21 mouse cellular contexts compared by ENCODE assay signal in the genomic region with DNA sequence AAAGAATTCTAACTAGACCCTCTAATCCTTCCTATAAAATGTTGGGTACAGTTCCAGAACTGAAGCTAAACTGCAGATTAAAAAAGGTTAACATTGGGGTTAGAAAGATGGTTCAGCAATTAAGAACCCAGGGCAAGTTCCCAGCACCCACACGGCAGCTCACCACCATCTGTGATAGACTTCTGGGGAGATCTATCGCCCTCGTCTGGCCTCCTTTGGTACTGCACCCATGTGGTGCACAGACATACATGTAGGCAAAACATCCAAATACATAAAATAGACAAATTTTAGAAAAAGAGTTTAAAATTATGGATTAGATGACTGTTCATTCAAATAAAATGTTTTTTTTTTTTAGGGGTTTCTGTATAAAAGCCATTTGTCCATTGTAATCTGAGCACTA.
DNase-seq lines count a peak whose midpoint lies in the region; ATAC-seq and TF ChIP-seq lines count a peak whose summit lies in the region.
"Had no signal": no experiment of that assay in that cellular context is flagged by ENCODE, and none has a peak within 500 bp of the region (broad histone marks: within the 10 kb centered on the region; RNA-seq: fewer than 3 reads in every experiment).

No protein-coding gene starts in this region.

- TF ChIP-seq CTCF in hindbrain, postnatal 0 days (IDR thresholded peaks at IDR 0.05; ENCODE audit: low read depth), result peak; percentile 44
- 0 out of 2 replicates have a peak, but pooled peaks have one; percentile 6 for TF ChIP-seq CTCF in lung, adult 2 months (IDR thresholded peaks at IDR 0.05; ENCODE audit: insufficient read depth, low read length)
- TF ChIP-seq CTCF in olfactory bulb, adult 2 months (IDR thresholded peaks at IDR 0.05; ENCODE audit: insufficient read depth, low read depth, low read length), result 0 out of 2 replicates have a peak, but pooled peaks have one; percentile 21

- H3K27me3 ChIP-seq in hindbrain, postnatal 0 days (ENCODE audit: insufficient read depth, low read length), result no peaks in the 10 kb centered on the region
- no peaks in the 10 kb centered on the region for H3K27me3 ChIP-seq in hindbrain, embryonic 12.5 days
- H3K27me3 ChIP-seq: embryonic facial prominence, embryonic 12.5 days; heart, embryonic 15.5 days; limb, embryonic 13.5 days; lung, embryonic 15.5 days; stomach, embryonic 15.5 days had no signal

- H3K4me3 ChIP-seq in hindbrain, postnatal 0 days (ENCODE audit: low read length), result no peak overlapping the region
- no peak overlapping the region for H3K4me3 ChIP-seq in hindbrain, embryonic 12.5 days
- no peak overlapping the region for H3K4me3 ChIP-seq in lung, adult 2 months (replicated peaks; ENCODE audit: extremely low read depth, low read depth, low read length)
- no peak overlapping the region for H3K4me3 ChIP-seq in olfactory bulb, adult 2 months (ENCODE audit: insufficient read depth, low read depth, low read length)
- H3K4me3 ChIP-seq: embryonic facial prominence, embryonic 12.5 days; heart, embryonic 15.5 days; hindbrain, embryonic 10.5 days; limb, embryonic 13.5 days; lung, embryonic 15.5 days; stomach, embryonic 15.5 days had no signal

- H3K4me2 ChIP-seq in hindbrain, postnatal 0 days (ENCODE audit: low read depth, low read length), result no peak overlapping the region
- no peak overlapping the region for H3K4me2 ChIP-seq in hindbrain, embryonic 12.5 days (replicated peaks)
- H3K4me2 ChIP-seq: embryonic facial prominence, embryonic 12.5 days; heart, embryonic 15.5 days; limb, embryonic 13.5 days; lung, embryonic 15.5 days; stomach, embryonic 15.5 days had no signal

- H3K4me1 ChIP-seq in hindbrain, postnatal 0 days (ENCODE audit: insufficient read depth, low read length), result no peaks in the 10 kb centered on the region
- no peaks in the 10 kb centered on the region for H3K4me1 ChIP-seq in hindbrain, embryonic 12.5 days
- H3K4me1 ChIP-seq in lung, adult 2 months (ENCODE audit: control insufficient read depth, insufficient read depth, low read length), result no peaks in the 10 kb centered on the region
- no peaks in the 10 kb centered on the region for H3K4me1 ChIP-seq in olfactory bulb, adult 2 months (ENCODE audit: control insufficient read depth, insufficient read depth, low read length)
- H3K4me1 ChIP-seq: embryonic facial prominence, embryonic 12.5 days; heart, embryonic 15.5 days; hindbrain, embryonic 10.5 days; lung, embryonic 15.5 days; stomach, embryonic 15.5 days had no signal

- DNase-seq in hindbrain, postnatal 0 days (ENCODE audit: low spot score), result no peak
- no peak for DNase-seq in lung, adult 2 months
- no peak for DNase-seq in lung, postnatal 4 days
- peak; percentile 45 for DNase-seq in ES-CJ7 (ENCODE audit: low read depth, low spot score)
- no peak for DNase-seq in thymus, postnatal 0 days (ENCODE audit: low spot score)
- DNase-seq: adrenal gland, postnatal 10 days; cerebellum, adult 8-10 months; heart, adult 18-20 months; kidney, postnatal 10 days; midbrain, embryonic 14.5 days; spleen, adult 18-20 months had no signal

- no peak overlapping the region for H3K27ac ChIP-seq in hindbrain, postnatal 0 days
- H3K27ac ChIP-seq in hindbrain, embryonic 12.5 days, result no peak overlapping the region
- H3K27ac ChIP-seq in olfactory bulb, adult 2 months (ENCODE audit: insufficient read depth, low read depth, low read length), result no peak overlapping the region
- H3K27ac ChIP-seq: embryonic facial prominence, embryonic 12.5 days; heart, embryonic 15.5 days; hindbrain, embryonic 10.5 days; limb, embryonic 13.5 days; lung, embryonic 15.5 days; stomach, embryonic 15.5 days had no signal

- ATAC-seq in hindbrain, postnatal 0 days, result no peak
- no peak for ATAC-seq in hindbrain, embryonic 12.5 days (ENCODE audit: low FRiP score)
- ATAC-seq: forebrain, embryonic 16.5 days; inflammation-experienced regulatory T-cells, adult 6 months had no signal

- TF ChIP-seq POLR2A in lung, adult 2 months (IDR thresholded peaks at IDR 0.05; ENCODE audit: borderline replicate concordance, extremely low read depth, low read depth, low read length), result no peak
- TF ChIP-seq POLR2A in olfactory bulb, adult 2 months (IDR thresholded peaks at IDR 0.05; ENCODE audit: insufficient read depth, low read depth, low read length), result no peak

- no peaks in the 10 kb centered on the region for H3K9me3 ChIP-seq in hindbrain, postnatal 0 days (ENCODE audit: low read length)
- no peaks in the 10 kb centered on the region; the same call in 1 of the 2 replicates for H3K9me3 ChIP-seq in hindbrain, embryonic 12.5 days (replicated peaks)
- H3K9me3 ChIP-seq: heart, embryonic 15.5 days; lung, embryonic 15.5 days; stomach, embryonic 15.5 days had no signal

- H3K36me3 ChIP-seq in hindbrain, postnatal 0 days (ENCODE audit: insufficient read depth, low read length), result no peaks in the 10 kb centered on the region
- no peaks in the 10 kb centered on the region for H3K36me3 ChIP-seq in hindbrain, embryonic 12.5 days
- H3K36me3 ChIP-seq: heart, embryonic 15.5 days; hindbrain, embryonic 10.5 days; limb, embryonic 13.5 days; lung, embryonic 15.5 days; stomach, embryonic 15.5 days had no signal

- 92% methylated on average over 3 of the region's 3 CpGs for WGBS in hindbrain, postnatal 0 days
- 90% methylated on average over 3 of the region's 3 CpGs for WGBS in hindbrain, embryonic 12.5 days
- 88% methylated on average over 3 of the region's 3 CpGs for WGBS in lung, adult 2 months
- 95% methylated on average over 3 of the region's 3 CpGs for WGBS in olfactory bulb, adult 2 months

- H3K9ac ChIP-seq in hindbrain, postnatal 0 days (replicated peaks; ENCODE audit: low read length), result no peak overlapping the region
- no peak overlapping the region for H3K9ac ChIP-seq in hindbrain, embryonic 12.5 days
- H3K9ac ChIP-seq: embryonic facial prominence, embryonic 12.5 days; heart, embryonic 15.5 days; limb, embryonic 13.5 days; lung, embryonic 15.5 days; stomach, embryonic 15.5 days had no signal
